Mouse (Mus musculus) layer of hippocampus, adult 6 months (tissue): ENCODE data around the gene 5330417C22Rik. TPM values are rescaled to one million over a fixed set of nuclear protein-coding genes. Genes with fewer than 3 reads are reported as not detected.

Source experiments
- long read RNA-seq, 2 experiments: library from polyadenylated mRNA; unstranded; transcript quantifications; one replicate each; pipeline ENCODE4 v2.0.0; 2019 to 2020
- microRNA-seq: library from miRNA; unstranded; fragments of <30 nt; microRNA quantifications from one replicate; pipeline ENCODE4 v1.2.0, GENCODE M21; 2020
- polyA plus RNA-seq: library from polyadenylated mRNA; unstranded; fragments of <200 nt; fragmentation: Nextera tagmentation; gene quantifications from 2 replicates; pipeline ENCODE4 v1.2.3, GENCODE M21; 2021

5330417C22Rik gene
- 24.4 and 26.5 TPM in 2 replicates for polyA plus RNA-seq
- long read RNA-seq, experiment 1, full-length matches to known transcripts = 1 of 20 reads
- long read RNA-seq, experiment 1, partial matches to known transcripts = 11 of 20 reads
- long read RNA-seq, experiment 1, other reads (novel, unspliced or antisense) = 8 of 20 reads
- long read RNA-seq, experiment 2, full-length matches to known transcripts = 7 of 41 reads
- long read RNA-seq, experiment 2, partial matches to known transcripts = 9 of 41 reads
- long read RNA-seq, experiment 2, other reads (novel, unspliced or antisense) = 25 of 41 reads

GRCm38 (mm10) chr3:108536517-108537260 is at the start of gene 5330417C22Rik:
Gene 5330417C22Rik (minus strand): TSS chr3:108536536.

DNA sequence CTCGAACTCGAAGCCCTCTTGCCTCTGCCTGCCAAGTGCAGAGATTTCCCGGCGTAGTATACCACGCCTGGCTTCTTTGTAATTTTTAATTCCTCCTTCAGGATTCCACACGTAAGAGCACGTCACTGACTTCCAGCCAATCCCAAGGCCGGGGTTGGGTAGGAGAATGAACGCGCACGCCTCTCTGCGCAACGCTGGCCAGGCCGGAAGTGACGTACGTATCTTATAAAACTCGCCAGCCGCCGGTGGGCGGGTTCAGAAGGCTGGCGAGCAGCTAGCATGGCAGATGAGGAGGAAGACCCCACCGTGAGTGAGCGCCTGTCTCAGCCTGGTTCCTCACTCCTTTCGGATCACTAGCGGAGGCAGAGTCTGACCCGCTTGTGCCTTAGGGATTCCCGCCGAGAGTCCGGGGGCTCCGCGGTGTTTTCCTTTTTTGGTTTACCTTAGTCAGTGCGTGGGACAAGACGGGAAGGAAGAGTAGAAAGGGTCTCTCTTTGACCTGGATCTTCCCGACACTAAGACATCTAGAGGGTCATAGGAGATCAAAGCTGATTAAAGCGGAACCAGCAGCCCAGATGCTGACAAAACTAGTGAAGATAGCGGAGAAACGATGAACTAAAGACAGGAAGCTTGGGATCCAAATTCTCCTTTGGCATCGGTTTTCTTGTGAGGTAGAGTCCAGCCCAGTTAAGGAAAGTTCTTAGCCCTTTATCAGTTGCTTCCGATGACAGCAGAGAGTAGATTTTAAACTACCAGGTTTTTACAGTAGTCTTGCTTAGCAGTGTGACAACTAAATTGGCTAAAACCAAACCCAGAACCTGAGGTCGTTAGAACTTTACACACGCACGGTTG is 35.3 kb upstream of the 5330417C22Rik start, which contains the start of gene Taf13:
Gene Taf13, plus strand, starts transcription at position 256 of the 852 bp plus-strand sequence.

DNA sequence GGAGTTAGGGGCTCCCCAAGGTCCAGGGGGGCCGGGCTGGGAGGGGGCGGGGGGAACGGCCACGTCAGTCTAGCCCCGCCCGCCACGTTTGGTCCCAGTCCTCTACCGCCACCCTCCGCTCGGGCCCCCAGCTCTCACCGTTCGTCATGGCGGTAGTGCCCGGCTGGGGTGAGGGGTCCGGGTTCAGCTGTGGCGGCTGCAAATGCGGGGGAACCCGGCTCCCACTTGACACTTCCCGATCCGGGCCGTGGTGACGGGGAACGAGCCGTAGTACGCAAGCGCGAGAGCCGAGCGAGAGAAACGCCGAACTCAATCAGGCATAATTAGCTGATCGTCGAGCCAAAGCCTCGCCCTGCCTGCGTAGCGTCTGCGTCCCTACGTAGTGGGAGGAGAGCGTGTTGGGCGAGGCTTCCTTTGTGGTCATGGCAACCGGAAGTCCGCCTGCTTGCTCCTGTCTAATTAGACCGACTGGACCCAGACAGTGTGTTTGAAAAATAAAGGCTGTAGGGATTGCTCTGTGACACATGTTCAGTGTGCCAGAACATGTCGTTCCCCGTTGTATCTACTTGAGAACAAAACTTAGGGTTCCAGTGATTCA is 25.9 kb upstream of the 5330417C22Rik start, which contains the start of gene Tmem167b:
Gene Tmem167b, minus strand, starts transcription at position 334 of the 598 bp plus-strand sequence.

DNA sequence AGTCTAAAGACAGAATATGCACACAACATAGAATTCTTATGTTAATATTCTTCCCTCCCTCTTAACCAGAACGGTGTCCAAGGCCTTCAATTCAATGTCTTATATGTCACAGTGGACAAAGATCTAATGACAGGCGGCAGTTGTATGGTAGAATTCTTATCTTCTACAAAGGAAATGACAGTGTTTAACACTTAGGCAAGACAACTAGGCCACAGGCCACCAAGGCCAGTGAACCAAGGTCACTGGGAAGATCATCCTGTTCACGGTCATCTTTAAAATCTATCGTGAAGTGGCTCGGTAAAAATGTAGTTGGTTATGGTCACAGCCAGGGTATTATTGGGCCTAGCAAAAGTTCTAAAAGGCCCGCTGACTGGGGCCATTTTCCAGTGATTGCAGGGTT is 2.4 kb downstream of the 5330417C22Rik start, which contains the start of gene 1700013F07Rik:
Gene 1700013F07Rik, plus strand, starts transcription at position 200 of the 400 bp plus-strand sequence.

DNA sequence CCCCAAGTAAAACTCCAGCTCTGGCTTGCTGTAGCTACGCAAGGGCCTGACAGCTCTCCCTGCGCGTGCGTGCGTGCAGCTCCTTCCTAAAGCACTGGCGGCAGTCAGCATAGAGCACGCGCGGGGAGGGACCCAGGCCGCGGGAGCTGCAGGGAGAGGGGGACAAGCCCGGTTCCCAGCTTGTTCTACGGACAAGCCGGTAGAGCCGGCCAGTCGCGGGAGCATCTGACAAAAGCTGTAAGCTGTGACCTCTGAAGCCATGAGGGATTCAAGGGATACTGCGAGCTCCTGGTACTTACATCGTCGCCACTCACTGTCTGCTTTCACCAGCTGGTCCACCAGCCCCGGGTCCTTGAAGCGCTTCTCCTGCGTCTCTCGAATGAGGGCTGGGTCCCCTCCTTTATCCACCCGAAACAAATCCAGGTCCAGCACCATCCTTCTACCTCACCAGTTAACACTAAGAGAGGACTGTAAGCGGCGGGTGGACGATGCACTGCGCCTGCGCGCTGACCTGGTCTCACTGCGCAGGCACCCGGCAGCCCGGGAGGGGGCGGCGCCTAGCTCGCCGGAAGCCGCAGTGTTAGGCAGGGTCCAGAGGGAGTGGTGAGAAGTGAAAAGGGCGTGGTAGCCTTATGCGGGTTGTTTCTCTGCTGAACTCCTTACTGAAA is 91.5 kb downstream of the 5330417C22Rik start, which contains the start of gene Sars:
Gene Sars, minus strand, starts transcription at position 512 of the 668 bp plus-strand sequence.

DNA sequence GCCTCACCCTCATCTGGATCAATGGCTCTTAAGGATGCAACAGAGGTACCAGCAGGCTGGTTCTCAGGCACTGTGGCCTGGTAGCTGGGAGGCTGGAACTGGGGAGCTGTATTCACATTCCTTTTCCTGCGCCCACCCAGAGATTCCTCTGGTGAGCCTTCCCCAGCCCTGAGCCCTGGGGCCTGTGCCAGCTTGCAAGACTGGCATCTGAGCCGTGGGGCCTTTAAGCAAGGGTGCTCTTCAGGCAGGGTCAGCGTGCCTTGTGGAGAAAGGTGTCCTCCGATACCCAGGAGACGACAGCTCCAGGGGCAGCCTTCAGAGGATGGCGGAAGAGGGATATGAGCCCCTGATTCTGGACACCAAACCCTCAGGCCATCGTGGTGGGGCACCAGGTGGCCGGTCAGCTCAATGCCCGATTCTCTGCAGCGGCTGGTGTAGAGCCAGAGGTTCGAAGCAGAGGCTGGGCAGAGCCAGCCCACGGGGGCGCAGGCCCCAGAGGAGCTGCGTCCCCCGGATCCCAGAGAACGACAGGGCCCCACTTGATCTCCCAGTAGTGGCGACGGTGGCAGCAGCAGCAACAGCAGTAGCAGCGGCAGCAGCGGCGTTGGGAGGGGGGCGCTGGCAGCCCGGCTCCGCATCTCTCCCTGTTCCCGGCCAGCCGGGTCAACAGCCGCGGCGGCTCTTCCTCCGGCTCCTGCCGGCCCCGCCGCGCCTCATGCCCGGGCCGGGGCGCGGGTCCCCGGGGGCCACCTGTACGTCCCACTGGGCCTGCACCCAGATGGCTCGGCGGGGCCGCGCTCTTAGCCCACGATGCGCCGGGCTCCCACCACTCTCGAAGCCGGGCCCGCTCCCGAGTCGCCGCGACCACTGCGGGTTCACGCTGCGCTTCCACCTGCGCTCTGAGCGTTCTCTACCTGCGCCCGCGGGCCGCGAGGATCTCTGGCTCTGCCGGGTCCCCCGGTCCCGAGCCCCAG is 121.2 kb downstream of the 5330417C22Rik start, which contains the start of gene Celsr2:
Gene Celsr2, minus strand, starts transcription at position 696 of the 974 bp plus-strand sequence.

Small RNAs within 50 kb of the gene (microRNA-seq; reads per million reads assigned to microRNA genes)
- not detected for gene Gm22860

Other genes starting within 250 kb of the 5330417C22Rik start
- gene Mybphl, start 171.6 kb downstream of the 5330417C22Rik start, polyA plus RNA-seq = not detected in 2 replicates
- gene Psrc1, start 152.7 kb downstream of the 5330417C22Rik start, polyA plus RNA-seq = 8.3 and 10.5 TPM in 2 replicates
- 32.5 and 41.7 TPM in 2 replicates for gene Celsr2, start 121.0 kb downstream of the 5330417C22Rik start, polyA plus RNA-seq
- 131 and 140 TPM in 2 replicates for gene Sars, start 91.3 kb downstream of the 5330417C22Rik start, polyA plus RNA-seq
- 1.8 and 3.3 TPM in 2 replicates for gene 1700013F07Rik, start 2.4 kb downstream of the 5330417C22Rik start, polyA plus RNA-seq
- gene Tmem167b, start 25.9 kb upstream of the 5330417C22Rik start, polyA plus RNA-seq = 35.1 and 36.9 TPM in 2 replicates
- 23.9 and 30.7 TPM in 2 replicates for gene Taf13, start 35.2 kb upstream of the 5330417C22Rik start, polyA plus RNA-seq
- 42.4 and 44.0 TPM in 2 replicates for gene Wdr47, start 54.7 kb upstream of the 5330417C22Rik start, polyA plus RNA-seq
- 66.9 and 87.7 TPM in 2 replicates for gene Clcc1, start 117.4 kb upstream of the 5330417C22Rik start, polyA plus RNA-seq
- gene Gpsm2, start 185.8 kb upstream of the 5330417C22Rik start, polyA plus RNA-seq = 7.3 and 8.0 TPM in 2 replicates
- not detected in 2 replicates for gene Aknad1, start 203.1 kb upstream of the 5330417C22Rik start, polyA plus RNA-seq